Mouse (Mus musculus) neutrophil, adult 59 days (primary cell): ENCODE measurements around the gene Lrrc32. TPM values are rescaled to one million over a fixed set of nuclear protein-coding genes. Genes with fewer than 3 reads are reported as not detected.

Source experiments
- total RNA-seq, 2 experiments: library from RNA; stranded (reverse); gene quantifications; 1 replicate in 1 of 2; 2 replicates in 1 of 2; pipeline ENCODE4 v1.2.4; 2023

The Lrrc32 gene
- under 1 TPM; 0.29 to 0.53 TPM for total RNA-seq

DNA sequence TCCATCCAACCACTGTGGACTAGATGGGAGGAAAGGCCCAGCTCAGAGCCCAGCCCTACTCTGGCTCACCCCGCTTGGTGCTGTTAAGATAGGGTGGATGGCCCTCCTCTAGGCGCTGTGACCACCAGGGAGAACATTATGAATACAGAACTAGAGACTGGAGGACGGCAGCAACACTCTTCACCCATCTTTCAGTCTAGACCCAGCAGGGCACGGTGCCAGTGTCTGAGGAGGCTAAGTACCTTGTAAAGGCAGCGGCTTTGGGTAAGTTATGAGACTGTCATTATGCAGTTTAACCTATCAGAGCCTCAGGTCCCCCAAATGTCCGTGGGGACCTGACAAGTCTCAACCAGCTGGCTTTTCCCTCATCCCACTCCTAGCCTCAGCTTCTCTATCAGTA lies at the start of gene Lrrc32:
Lrrc32 (plus strand) TSS at position 153 of the 400 bp plus-strand sequence.

GRCm38 (mm10) chr7:98439956-98440466 lies 49.1 kb upstream of the Lrrc32 start, which contains the start of gene Gucy2d:
TSS of gene Gucy2d (plus strand) at chr7:98440416.

Other genes with a start within 250 kb of the Lrrc32 start
- gene Acer3, start 168.1 kb upstream of the Lrrc32 start, total RNA-seq, result 10 to 100 TPM; 29.9 to 34.7 TPM
- gene Tsku, start 128.0 kb upstream of the Lrrc32 start, total RNA-seq, result not detected
- gene Gucy2d, start 48.9 kb upstream of the Lrrc32 start, total RNA-seq, result not detected
- gene Emsy, start 167.5 kb downstream of the Lrrc32 start, total RNA-seq, result 10 to 100 TPM; 39.7 to 42.0 TPM
- gene Thap12, start 213.8 kb downstream of the Lrrc32 start, total RNA-seq, result 10 to 100 TPM; 15.3 to 16.0 TPM